Mouse (Mus musculus) urinary bladder, adult 18-20 months (tissue): ENCODE results near the gene Il11.
A peak's percentile ranks its signal among the peaks of the same experiment; 100 is the strongest.
"Not testable (repeated sequence)": the region's sequence is repeated elsewhere in the genome, so short reads cannot be mapped to it uniquely, and the experiment has no call there.

ENCODE experiments used
- DNase-seq, 2 experiments: peaks; one replicate each; pipeline ENCODE4 v3.0.0; 2022; ENCODE audit warnings: low spot score in 2 of 2, mixed read lengths in 2 of 2

Gene Il11

DNA sequence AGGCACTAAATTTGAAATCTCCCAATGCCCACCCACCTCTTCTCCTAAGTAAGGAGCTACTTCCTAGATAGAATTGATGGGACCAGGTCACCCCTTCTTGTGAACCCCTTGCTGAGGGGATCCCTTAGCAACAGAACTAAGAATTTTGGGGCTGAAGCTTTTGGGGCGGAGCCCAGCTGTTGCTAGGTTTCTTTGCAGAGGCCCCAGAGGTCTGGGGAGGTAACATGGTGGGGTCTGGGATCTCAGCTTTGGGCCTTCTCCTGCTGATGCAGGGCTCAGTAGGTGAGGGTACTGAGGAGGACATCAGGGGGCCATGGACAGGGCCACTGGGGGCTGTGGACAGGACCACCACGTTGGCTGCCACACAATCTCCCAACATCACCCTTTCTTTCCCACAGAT, at the start of gene Il11, which contains the start of gene Tmem190:
TSS of gene Il11 (minus strand) at position 101 of the 400 bp plus-strand sequence.
TSS of gene Tmem190 (plus strand) at position 179 of the 400 bp plus-strand sequence.
- no peak for DNase-seq

DNA sequence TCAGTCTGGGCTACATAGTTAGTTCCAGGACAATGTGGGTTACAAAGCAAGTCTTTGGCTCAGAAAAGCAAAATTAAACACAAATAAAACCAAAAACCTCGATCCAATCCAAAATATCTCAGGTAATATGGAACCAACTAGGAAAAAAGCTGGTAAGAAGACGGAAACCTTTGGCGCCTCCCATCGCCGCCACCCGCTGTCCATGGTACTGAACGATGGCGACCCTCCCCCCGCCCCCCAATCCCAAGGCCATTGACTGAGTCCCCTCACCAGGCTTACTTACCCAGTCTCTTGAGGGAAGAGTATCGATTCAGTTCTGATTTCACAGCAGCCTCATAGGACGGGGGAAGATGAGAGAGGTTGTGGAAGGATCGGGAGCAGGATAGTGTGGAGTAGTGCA, 47.8 kb upstream of the Il11 start:
- no peak for DNase-seq

DNA sequence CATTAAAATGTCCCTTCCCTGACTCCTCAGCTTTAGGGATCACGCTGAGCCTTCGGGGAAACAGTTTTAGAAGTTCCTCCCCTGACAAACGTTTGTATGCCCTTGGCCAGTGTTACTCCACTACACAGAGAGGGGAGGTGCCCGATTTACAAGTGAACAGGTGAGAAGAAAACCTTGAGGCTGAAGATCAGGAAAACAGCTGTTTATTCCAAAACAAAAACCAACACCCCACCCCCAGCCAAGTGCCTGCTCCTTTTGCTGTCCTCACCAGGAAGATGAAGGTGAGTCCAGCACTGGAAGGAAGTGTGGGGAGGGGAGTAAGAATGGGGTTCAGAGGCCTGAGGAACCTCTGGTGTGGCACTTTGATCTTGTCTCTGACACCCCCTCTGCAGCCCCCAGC, 42.7 kb upstream of the Il11 start:
- DNase-seq = no peak

DNA sequence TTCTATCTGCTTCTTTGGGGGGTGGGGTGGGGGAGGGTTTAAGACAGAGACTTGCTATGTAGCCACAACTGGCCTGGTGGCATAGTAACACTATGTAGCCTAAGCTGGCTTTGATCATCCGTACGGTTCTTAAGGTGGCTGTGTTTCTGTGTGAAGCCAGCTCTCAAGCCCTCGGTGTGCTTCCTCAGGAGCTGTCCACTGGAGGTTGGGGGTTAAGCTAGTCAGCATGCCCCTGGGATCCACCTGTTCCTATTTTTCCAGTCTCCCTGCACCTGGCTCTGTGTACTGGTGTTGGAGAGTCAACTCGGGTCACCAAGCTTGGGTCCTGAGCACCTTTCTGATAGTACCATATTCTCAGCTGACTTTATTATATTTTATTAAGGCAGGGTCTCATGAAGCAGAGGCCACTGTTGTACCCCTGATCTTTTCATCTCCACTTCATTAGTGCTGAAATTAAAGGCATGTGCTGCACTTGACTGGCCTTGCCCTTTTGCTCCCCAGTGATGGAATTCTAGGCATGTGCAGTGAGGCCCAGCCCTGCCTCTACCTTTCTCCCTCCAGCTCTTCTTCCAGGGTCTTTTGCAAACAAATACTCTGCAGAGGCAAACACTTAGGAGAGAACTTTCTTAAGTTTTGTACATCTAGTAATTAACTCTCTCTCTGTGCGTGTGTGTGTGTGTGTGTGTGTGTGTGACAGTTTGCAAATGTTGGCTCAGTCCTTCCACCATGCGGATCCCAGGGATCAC, 39.7 kb upstream of the Il11 start:
- no peak for DNase-seq

DNA sequence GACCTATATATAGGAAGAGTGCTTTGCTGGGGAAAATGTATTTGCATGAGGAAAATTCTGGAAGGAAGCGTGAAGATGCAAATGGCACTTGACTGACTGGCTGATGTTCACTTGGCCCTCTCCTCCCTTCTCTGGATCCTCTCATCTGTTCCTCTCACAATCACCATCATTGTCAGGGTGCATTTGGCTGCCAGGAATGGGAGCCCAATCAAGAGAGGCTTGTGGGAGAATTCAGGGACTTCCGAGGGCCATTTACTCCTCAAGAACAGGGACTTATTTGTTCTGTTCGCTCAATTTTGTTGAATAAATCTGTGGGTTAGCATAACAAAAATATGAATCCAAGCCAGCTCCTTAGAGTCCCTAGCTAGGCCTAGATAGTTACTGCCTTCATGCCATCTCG, 39.0 kb upstream of the Il11 start:
- DNase-seq = no peak

DNA sequence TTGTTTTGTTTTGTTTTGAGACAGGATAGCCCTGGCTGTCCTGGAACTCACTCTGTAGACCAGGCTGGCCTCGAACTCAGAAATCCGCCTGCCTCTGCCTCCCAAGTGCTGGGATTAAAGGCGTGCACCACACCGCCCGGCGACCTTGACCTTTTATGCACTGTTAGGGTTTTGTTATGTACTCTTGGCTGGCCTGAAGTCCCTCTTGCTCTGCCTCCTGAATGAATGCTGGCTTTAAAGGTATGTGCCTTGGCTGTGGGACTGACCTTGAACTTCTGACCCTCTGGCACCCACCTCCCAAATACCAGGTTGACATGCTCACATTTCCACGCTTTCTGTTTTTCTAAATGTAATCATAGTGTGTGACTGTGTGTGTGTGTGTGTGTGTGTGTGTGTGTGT, 38.3 kb upstream of the Il11 start:
- DNase-seq = not testable (repeated sequence)

DNA sequence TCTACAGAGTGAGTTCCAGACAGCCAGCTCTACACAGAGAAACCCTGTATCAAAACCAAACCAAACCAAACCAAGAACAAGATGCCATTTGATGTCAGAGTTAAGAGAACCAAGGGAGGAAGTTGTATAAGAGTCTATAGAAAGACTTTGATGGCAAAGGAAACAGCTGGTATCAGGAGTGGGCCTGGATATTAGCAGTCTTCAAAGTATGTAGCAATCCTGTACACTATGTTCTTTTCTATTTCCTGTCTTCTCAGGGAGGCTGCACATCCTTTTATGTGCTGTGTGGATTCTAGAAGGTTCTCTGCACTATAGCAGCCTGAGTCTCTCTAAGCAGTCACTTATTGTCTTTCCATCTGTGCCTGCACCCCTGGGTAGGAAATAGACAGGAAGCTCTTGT, 33.9 kb upstream of the Il11 start:
- no peak for DNase-seq

DNA sequence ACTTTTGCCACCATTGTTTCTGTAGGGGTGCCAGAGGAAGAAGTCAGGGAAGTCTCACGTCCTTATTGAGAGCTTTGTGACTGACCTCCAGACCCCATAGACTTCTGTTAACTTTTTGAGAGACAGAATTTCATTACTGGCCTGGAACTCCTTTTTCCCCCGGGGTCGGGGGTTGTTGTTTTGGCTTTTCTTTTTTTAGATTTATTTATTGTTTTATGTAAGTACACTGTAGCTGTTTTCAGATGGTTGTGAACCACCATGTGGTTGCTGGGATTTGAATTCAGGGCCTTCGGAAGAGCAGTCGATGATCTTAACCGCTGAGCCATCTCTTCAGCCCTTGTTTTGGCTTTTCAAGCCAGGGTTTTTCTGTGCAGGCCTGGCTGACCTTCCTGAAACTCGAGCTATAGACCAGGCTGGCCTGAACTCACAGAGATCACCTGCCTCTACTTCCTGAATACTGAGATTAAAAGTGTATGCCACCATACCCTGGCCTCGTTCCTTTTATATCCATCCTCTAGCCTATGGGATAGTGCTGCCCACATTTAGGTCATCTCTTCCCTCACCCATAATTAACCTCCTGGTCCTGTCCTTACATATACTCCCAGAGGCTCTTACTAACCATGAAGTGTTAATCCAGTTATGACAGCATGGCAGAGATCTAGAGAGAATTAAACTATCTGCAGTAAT, 30.6 kb upstream of the Il11 start:
- DNase-seq = no peak

DNA sequence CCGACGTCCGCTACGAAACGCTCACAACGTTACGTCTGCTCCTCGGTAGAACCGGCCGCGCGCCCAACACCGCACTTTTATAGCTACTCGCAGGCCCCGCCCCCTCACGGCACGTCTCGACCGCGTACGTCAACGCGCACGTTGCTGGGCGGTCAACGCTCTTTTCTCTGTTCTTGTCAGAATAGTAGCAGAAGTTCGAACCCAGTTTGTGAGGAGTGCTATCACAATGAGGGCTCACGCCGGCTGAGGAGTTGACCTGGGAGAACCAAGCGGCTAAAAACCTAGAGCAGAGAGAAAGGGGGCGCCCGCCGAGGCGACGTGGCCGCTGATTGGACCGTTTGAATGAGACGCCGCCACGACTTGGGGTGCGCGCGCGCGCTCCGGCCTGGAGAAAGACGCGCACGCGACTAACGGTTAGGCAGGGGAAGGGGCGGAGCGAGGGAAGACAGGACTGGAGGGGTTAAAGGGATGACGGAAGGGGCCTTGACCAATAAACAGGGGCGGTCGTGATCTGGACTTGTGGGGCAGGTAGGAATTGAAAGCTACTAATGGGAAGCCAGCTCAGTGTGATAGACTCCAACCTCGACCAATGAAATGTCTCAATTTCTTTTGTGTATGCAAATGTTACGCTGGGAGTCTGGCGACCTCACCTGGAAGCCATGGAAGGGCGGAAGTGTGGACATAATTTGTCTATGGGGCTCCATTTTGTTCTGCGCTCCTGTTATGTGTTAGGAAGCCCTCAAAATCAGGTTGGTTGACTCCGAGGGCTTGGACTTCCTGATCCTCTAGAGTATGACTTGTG, 29.8 kb upstream of the Il11 start, which contains the start of gene Ube2s:
TSS of gene Ube2s (minus strand) at position 288 of the 802 bp plus-strand sequence.
- peak; percentile 97 to 99 for DNase-seq

DNA sequence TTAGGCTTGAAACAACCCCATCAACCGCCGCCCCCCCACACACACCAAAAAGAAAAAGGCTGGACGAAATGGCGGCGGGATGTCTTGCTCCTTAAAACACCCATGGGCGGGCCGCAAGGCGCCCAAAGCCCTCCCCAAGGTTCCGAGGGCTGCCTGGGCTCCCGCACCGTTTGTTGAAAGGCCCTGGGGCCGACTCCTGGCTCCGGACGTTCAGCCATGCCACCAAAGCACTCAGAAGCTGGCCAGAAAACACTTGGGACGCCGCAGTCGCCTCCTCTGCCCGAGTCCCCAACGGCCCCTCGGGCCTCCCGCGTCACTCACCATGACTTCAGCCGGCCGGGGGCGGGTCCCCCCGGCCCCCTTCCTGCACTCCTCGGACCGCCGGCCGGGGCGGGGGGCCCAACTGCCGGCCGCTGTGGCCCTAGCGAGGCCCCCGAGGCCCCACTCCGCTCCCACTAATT, 29.2 kb upstream of the Il11 start:
- peak; percentile 31 to 57 for DNase-seq

DNA sequence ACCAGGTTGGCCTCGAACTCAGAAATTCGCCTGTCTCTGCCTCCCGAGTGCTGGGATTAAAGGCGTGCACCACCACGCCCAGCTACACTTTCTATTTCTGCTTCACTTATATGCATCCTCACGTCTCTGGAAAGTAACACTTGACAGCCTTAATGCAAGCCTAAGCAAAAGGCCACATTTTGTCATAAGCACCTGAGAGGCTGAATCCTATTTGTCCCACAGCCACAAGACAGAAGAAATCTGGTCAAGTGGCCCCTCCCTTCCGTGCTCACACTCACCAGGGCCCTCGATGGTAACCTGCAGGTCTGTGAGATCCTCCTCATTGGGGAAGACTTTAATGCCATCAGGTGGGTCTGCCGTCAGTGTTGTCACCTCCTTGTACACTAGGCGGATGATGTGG, 28.5 kb upstream of the Il11 start:
- DNase-seq = not testable (repeated sequence)

DNA sequence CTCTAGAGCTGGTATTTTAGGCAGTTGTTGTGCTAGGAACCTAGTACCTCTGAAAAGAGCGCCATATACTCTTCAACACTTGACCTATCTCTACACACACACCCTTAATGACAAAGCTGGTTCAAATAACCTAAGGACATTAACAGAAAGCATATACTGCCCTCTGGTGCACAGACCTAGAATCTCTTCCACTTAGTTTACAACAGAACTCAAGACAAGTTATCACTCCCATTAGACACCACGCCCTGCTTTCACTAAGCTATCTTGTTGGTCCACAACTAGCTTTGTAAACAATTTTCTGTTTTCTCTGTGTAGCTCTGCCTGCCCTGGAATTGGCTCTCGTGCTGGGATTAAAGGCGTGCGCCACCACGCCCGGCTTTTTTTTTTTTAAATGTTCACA, 24.1 kb upstream of the Il11 start:
- no peak for DNase-seq

DNA sequence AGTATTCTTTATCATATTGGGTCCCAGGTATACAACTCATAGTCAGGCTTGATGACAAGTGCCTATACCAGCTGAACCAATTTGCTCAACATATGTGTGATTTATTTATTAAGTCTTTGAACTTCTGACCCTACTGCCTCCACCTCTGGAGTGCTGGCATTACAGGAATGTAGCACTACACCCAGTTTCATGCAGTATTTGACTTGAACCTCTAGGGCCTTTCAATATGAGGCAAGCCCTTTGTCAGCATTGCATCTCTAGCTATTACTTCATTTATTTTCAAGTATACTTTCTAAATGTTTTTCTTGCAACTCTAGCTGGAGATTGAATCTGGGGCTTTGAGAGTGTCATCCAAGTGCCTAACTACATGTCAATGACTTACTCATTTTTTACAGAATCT, 19.6 kb upstream of the Il11 start:
- no peak for DNase-seq

DNA sequence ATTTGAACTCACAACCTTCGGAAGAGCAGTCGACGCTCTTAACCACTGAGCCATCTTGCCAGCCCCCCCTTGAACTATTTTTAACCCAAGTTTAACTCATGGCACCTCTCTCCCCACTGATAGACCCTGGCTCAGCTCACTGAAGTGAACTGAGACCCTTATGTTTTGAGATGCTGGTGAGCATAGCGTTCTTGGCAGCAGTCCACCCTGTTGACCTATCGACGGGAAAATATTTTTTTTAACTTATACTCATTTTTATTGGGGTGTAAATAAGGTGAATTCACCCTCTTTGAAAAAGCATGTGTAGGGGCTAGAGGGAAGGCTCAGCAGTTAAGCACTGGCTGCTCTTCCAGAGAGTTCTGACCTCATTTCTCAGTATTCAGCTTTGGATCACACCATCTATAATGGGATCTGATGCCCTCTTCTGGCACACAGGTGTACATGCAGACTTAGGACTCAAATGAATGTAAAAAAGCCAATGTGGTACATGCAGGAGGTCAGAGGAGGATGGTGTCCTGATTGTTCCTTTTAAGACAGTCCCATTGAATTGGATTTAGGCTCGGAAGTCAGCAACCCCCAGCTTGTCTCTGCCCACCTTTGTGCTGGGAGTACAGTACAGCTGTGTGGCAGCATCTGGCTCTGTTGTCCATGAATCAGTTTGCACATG, 13.2 kb upstream of the Il11 start:
- DNase-seq = no peak

DNA sequence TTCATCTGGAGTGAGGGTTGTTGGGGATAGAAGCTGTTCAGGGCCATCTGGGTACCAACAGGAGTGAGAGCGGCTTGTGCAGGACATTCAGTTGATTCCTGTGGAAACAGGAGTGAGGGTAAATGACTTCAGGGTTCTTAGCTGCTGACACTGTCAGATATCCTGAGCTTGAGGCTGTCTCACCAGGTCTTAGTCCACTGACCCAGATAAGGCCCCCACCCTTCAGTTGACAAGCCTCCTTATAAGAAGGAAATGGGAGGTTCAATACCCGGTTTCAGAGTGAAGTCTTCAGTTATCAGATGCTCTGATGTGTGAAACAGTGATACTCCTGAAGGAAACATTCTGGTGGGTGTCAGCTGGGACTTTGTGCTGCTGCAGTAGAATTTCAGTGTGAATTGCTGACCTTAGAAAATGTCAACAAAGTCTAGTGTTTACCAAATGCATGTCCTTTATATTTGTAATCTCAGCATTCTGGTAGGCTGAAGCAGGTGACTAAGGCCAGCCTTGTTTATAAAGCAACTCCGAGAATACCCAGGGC, 12.0 kb upstream of the Il11 start:
- DNase-seq = no peak

DNA sequence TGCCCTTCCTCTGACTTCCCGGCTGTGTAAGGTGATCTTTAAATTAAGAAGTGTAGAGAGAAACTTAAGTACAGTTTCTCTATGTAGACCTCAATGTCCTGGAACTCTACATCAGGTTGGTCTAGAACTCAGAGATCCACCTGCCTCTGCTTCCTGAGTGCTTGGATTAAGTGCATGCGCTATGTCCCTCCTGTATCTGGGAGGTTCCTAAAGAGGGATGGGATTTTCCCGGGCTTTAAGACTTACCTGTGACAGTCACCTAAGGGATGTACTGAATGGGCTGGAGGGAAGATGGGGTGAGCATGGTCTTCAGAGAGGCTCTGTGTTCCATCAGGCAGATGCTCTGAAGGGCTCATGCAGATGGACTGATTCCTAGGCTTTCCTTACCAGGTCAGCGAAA, 11.0 kb upstream of the Il11 start:
- DNase-seq = no peak

DNA sequence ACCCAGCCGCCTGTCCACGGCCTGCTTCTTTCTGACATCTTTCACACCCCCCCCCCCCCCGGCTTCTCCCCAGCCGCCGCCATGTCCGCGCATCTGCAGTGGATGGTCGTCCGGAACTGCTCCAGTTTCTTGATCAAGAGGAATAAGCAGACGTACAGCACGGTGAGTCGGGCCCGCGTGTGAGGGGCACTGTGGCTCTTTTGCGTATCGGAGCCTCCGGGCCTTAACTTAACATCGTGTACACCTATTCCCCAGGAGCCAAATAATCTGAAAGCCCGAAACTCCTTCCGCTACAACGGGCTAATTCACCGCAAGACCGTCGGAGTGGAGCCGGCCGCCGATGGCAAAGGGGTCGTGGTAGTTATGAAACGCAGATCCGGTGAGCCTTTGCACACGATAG, 10.6 kb upstream of the Il11 start:
- DNase-seq = not testable (repeated sequence)

DNA sequence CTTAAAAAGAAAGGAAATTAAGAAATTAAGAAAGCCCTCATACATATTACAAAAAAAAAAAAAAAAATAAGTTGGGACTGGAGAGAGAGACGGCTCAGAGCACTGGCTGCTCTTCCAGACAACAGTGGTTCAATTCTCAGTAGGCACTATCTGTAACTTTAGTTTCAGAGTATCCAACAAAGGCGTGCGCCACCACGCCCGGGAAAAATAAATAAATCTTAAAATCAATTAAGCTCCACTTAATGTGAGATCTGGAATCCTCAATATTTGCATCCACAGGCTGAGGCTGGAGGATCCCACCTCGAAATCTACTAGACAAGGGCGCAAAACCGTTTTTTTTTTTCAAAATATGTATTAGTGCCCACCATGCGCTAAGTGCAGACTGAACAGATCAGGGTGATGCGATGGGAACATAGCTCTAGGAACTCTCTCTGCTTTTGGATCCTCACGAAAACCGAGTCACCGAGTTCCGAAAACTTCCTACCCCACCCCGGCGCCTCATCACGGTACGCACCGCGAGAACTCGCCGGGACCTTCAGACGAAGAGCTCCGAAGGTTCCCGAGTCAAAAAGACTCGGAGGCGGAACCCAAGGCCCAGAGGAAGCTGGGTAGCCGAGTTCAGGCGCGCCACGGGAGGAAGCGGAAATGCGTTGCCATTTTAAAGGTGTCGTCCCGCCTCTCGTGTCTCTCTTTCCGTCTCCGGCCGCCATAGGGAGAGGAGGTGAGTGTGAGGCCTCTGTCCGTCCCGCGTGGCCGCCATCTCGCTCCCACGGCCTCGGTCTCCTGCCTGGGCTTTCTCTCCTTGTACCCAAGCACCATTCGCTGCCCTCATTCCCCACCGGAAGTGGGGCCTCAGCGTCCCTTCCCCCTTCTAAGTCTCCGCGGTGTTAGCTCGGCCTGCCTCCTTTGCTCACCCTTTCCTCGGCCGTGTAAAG, 9.9 kb upstream of the Il11 start, which contains the start of gene Rpl28:
TSS of gene Rpl28 (plus strand) at position 597 of the 935 bp plus-strand sequence.
- DNase-seq = peak; percentile 84 to 94

DNA sequence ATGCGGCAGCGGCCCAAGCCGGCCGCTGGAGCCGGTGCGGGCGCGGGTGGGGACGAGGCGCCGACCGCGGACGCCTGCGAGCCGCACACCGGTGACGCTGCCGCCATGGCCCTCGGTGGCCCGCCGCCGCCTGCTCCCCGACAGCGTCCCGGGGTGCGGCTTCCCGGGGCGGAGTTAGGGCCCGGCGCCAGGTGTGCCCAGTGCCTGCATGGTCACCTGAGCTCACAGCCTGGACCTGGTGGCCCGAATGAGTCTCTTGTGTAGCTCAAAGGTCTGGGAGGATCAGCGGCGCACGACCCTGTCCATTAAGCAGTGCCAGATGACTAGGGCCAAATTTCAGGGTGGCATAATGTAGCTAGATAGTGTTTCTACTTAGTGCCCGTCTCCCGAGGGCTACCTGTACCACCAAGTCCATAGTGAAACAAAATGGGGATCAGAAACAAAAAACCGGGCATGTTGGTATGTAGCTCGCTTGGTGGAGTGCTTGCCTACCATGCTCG, 6.8 kb upstream of the Il11 start, which contains the start of gene Tmem238:
TSS of gene Tmem238 (minus strand) at position 221 of the 500 bp plus-strand sequence.
- DNase-seq = peak in 1 of 2 experiments; percentile 76
